Mouse (Mus musculus): ENCODE measurements around the gene D10Wsu102e. TPM values are rescaled to one million over a fixed set of nuclear protein-coding genes. Genes with fewer than 3 reads are reported as not detected.

The D10Wsu102e gene
- 1 to 10 TPM; 1.0 to 1.2 TPM for polyA plus RNA-seq (2017; shearing (Covaris generic))

DNA sequence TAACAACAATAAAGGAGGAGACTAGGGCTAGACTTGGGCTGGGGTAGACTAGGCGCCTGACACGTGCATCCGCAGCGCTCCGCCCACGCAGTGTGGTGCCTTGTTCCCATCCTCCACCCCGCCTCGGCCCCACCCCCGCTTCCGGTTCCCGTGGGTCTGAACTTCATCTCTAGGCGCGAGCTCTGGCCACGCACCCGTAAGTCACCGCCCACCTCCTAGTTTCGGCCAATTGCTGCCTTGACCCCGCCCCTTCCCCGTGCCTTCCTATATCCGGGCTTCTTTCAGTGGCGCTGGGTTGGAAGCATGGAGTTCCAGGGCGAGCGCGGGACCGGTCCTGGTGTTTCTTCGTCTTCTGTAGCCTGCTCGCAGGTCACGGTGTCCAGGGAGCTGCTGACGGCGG, at the start of gene D10Wsu102e:
Gene D10Wsu102e (plus strand): TSS at position 266 of the 400 bp plus-strand sequence.
- peak; percentile 95 for ATAC-seq

DNA sequence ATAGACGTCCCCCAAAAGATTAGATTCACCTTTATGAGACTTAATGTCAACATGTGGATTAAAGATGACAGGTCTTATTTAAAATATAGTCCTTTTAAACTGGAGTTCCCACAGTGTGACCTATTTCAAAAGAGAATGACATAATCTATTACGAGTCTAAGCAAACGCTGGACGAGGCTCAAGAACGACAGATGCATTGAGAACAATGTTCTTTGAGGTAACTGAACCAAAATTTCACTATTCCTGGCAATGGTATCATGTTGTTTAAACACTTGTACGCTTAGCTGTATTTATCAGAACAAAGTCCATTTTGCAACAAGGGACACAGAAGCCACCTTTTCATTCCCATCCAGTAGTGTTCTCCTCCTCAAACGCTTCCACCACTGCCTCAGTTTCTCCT, 49.7 kb upstream of the D10Wsu102e start:
- no peak for ATAC-seq

DNA sequence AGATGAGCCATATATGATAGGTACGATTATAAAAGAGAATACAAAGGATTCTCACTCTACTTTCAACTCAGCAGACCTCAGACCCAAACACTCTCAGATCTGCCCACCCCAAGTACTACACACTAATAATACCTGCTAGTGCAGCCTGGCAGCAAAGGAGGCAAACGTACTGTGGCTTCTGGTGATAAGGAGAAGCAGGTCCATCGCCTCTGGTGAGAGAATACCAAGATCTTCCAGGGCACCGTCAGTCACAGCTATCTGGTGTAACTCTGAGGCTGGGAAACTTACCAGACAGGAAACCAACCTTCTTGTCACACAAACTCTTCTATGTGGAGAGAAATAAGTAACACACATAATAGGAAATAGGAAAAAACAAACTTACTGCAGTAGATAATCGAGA, 47.0 kb upstream of the D10Wsu102e start:
- no peak for ATAC-seq

DNA sequence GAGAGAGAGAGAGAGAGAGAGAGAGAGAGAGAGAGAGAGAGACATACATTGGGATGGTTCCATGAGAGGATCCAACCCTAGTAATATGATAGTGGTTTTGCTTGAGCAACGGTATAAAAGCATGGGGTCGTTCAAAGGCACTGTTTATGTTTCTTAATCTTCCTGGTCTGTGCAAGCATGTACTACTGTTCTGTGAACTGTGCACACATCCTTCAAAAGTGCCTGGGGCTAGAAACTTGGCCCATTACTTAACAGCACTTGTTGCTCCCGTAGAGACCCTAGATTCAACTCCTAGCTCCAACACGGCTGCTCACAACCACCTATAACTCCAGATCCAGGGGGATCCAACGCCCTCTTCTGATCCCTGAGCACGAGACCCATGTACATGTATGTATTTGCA, 39.6 kb upstream of the D10Wsu102e start:
- no peak for ATAC-seq

DNA sequence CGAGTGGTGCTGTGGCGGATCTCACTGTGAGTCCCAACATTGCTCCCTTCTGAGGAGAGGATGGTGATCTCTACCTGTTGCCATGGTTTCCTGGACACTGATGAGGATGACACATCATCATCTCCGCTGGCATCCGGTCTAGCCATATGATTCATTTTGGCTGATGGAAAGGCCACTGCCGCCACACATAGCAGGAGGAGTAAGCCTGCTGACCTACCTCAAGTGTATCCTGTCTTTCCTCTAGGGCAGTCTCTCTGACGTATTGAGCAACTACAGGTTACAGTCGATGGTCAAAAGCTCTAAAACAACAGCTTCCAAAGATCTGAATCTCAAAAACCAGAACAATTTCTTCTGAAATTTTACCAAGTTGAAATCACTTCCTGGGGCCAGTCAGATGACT, 39.2 kb upstream of the D10Wsu102e start:
- ATAC-seq: no peak

DNA sequence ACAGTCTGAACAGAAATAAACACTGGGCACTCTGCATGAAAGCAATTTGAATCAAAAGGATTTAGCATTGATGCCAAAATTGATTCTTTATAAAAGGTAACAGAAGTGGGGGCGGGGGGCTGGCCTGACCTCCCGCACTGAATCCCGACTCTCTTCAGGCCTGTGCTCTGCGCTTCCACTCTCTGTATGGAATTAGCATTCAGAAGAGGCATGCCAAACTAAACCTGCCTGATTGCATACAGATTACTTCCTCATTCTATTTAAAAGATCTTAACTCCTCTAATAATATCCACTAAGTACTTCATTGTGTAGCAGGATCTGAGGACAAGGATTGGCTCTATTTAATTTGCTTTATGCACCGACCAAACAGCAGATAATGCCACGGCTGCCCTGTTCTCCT, 38.5 kb upstream of the D10Wsu102e start:
- no peak for ATAC-seq

DNA sequence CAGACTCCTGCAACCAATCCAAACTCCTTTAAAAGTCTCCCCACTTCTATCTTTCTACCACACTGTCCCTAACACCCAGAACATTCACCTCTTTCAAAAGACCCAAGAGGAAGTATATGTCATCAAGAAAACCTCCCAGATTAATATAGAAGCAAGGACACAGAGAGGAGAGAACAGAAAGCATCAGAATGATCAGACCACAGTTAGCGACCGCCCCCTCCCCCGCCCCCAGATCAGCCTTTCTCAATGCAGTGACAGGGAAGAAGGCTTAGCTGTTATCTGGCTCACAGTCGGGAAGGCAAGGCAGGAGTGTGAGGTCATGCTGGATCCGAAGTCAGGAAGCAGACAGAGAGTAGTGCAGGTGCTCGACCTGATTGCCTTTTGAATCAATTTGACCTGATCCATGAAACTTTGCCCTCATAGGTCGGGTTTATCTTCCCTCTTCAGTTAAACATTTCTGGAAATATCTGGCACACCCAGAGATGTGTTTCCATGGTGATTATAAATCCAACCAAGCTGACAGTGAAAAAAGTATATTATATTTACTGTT, 37.4 kb upstream of the D10Wsu102e start:
- ATAC-seq: no peak

DNA sequence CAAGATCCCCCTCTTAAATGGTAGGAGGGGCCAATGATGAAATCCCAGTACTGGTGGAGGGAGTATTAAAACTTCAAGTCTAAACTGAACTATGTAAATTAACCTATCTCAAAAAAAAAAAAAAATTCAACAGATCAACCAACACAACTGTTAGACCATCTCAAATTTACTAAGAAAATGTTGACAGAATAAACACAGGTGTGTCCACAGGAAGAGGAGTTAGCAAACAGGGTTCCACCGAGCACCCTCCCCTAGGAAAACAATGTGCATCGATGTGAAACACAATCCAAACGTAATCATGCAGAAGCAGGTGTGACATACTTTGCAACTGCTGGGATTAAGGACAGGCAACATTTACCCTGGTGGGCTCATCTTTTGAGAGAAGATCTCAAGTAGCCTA, 35.1 kb upstream of the D10Wsu102e start:
- ATAC-seq: no peak

DNA sequence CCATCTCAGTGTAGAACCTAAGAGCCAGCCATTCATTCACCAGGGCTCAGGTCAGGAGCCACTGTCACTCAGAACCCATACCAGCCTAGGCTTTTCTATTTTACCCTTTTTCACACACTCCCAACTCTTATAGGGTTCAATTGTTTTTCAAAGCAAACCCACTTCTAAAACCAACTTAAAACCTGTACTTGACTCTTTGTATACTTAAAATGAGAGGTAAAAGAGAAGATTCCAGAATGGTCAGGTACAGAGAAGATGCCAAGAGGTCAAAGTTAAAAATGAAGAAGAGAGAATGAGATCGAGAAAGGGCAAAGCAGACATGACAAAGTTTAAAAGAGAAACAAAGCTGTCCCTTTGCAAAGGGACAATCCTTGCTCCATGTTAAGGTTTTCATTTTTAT, 34.1 kb upstream of the D10Wsu102e start:
- ATAC-seq: no peak

DNA sequence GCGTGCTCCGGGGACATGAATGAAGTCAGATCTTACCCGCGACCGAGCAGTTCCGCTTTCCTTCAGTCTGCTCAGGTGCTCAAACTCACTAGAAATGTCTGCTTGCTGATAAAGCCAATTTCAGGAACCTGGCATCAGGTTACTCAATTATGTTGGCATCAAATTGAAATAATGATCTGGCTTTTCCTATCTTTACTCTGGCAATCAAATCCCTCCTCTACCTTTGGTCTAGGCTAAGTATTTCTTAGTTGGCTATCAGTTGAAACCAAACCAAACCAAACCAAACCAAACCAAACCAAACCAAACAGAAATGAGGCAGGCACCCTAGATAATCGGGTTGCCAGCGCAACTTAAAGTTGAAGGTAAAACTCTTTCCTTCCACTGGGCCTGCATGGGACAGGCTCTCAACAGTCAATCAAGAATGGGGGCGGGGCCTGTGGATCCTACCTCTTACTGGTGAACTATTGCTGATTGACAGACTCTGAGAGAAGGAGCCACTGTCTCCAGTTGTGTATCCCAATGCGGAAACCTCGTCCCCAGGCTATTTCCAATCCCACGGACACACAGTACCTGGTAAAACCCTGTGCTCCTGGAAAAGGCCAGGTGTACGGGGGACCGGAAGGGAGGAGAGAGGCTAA, 33.3 kb upstream of the D10Wsu102e start:
- ATAC-seq: no peak

DNA sequence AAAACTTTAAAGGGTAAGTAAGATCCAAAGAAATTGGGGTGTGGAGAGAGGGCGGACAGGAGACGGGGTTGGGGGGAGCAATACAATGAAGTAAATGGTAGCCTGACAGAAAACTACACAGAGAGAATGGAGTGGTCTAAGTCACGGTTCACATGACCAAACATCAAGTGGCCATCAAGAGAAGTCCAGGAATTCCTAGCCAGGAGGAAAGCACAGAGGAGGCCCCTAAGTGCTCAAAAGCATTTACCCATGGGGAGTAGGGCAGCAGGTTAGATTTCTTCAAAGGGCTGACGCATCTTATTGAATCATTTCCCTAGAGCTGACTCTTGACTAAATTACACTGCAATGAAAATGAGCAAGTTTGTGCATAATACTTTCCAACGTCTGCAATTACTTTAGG, 31.2 kb upstream of the D10Wsu102e start:
- ATAC-seq: no peak

DNA sequence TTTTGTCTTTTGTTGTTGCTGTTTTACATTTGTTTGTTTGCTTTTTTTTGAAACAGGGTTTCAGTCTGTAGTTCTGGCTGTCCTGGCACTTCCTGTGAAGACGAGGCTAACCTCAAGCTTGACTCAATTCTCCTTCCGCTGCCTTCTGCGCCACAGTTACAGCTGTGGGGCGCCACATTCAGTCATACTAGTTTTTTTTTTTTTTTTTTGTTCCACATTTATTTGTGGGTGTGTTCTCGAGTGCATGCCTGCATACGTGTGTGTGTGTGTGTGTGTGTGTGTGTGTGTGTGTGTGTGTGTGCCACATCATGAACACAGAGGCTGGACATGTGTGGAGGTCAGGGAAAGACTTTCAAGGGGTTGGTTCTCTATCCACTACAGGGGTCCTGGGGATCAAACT, 29.7 kb upstream of the D10Wsu102e start:
- ATAC-seq: peak; percentile 98

DNA sequence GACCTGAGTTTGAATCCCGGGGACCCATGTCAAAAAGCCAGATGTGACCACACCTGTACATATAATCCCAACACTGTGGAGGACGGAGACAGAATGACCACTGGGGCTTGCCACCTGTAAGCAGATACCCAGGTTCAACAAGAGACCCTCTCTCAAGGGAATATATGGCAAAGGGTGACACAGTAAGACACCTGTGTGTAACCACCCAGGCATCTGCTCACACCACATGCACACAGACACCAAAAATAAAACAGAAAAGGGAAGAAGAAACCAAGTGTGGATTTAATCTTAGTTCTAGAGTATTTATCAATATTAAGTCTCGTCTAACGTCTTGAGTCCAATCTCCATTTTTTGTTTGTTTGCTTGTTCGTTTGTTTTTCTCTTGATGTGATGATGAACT, 28.2 kb upstream of the D10Wsu102e start:
- no peak for ATAC-seq

DNA sequence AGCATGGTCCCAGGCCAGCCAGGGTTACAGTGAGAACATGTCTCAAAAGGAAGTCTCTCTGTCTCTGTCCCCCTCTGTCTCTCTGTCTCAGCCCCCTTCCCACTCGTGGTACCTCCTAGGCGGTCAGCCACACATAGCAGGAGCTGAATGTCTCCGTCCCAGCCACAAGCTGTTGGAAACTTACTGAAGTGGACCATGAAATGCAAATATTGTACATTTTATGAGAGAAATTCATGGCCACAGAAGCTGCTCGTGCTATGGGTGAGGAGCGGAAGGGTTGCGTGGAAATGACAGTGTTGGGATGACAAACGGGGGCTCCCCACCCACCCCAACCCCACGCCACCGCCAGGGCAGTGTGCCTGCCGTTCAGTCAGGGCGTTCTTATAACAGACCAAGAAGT, 27.4 kb upstream of the D10Wsu102e start:
- no peak for ATAC-seq

DNA sequence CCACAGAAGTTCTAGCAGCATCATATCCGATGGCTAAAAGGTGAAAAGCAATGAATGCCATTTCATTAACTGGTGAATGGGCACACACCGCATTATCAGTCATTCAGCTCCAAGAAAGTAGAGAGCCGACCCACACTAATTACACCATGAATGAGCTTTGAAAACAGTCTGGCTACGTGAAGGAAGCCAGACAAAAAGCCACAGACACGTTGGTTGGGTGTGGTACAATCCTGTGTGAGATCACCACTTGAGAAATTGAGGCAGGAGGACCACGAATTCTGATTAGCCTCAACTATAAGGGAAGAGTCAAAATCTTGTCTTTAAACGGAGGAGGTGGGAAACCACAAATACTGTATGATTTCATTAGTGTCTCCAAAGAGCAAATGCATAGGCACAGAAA, 23.7 kb upstream of the D10Wsu102e start:
- no peak for ATAC-seq

DNA sequence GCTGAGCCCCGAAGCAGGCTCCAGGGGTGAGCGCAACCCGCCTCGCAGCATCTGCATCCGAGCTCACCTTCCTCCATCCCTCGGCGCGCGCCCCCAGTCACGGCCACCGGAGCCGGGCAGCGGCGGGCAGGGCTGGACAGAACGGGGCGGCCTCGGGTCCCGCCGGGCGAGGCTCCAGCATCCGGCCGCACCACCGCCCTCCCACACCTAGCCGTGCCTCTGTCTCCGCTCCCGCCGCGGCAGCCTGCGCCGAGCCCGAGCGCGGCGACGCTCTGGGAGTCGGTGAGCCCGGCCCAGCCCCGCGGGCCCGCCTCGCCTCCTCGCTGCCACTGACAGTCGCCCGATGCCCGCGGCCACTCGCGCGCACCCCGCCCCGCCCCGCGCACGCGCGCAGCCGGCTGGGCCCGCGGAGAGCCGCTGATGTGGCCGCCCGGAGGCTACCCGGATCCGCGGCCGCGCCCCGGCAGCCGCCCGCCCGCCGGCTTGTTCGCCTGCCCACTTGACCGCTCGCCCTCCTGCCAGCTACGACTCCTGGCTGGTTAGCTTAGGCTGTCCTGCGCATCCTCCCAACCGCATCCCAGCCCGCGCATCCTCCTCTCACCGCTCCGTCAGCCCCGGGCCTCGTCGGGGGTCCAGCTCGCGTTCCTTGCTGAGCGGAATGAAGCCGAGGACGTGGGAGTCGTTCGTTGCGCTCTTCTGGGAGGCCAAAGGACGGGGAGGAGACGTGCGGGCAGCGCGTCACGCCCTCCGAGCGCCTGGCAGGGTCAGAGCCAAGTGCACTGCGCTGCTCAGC, 22.7 kb upstream of the D10Wsu102e start, which contains the start of gene Slc41a2:
Gene Slc41a2 (minus strand): TSS at position 724 of the 793 bp plus-strand sequence.
- peak; percentile 46 for ATAC-seq

DNA sequence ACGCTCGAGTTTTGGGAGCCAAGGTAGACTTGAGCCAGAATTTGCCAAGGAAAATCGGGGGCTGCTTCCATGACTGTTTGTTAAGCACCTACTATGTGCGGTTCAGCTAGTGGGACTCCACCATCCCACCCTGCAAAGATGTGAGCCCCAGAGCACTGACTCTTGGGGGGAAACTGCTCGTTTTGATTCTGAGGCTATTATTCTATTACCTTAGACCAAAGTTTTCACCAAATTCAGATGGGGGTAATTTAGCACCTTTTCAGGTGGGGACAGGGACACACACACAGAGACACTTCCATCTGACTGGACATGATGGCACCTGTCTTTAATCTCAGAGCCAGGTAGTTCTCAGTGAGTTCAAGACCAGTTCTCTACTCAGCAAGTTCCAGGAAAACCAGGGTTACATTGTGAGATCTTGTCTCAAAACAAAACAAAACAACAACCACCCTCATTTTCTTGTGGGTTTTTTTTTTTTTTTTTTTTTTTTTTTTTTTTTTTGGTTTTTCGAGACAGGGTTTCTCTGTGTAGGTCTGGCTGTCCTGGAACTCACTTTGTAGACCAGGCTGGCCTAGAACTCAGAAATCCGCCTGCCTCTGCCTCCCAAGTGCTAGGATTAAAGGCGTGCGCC, 21.9 kb upstream of the D10Wsu102e start:
- ATAC-seq: peak; percentile 15

DNA sequence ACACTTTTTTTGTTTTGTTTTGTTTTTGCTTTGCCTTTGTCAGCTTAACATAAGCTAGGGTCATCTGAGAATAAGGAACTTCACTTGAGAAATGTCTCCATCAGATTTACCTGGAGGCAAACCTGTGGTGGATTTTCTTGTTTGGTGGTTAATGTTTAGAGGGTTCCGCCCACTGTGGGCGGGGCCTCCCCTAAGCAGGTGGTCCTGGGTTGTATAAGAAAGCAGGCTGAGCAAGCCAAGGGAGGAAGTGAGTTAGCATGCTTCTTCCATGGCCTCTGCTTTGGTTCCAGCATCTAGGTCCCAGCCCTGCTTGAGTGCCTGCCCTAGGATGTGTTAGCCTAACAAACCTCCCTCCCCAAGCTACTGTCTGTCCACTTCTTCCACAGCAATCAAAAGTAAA, 18.8 kb upstream of the D10Wsu102e start:
- no peak for ATAC-seq

DNA sequence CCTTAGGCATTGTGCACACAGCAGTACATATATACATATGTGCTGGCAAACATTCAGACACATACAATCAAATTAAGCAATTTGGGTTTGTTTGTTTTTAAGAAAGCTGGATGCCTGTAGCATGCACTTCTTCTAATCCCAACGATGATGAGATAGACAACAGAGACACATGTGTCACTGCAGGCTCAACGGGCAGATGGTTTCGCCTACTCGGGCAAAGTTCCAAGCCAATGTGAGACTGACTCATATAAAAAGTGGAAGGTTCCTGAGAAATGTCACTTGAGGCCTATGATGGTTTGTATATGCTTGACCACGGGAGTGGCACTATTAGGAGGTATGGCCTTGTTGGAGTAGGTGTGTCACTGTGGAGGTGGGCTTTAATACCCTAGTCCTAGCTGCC, 16.9 kb upstream of the D10Wsu102e start:
- no peak for ATAC-seq

DNA sequence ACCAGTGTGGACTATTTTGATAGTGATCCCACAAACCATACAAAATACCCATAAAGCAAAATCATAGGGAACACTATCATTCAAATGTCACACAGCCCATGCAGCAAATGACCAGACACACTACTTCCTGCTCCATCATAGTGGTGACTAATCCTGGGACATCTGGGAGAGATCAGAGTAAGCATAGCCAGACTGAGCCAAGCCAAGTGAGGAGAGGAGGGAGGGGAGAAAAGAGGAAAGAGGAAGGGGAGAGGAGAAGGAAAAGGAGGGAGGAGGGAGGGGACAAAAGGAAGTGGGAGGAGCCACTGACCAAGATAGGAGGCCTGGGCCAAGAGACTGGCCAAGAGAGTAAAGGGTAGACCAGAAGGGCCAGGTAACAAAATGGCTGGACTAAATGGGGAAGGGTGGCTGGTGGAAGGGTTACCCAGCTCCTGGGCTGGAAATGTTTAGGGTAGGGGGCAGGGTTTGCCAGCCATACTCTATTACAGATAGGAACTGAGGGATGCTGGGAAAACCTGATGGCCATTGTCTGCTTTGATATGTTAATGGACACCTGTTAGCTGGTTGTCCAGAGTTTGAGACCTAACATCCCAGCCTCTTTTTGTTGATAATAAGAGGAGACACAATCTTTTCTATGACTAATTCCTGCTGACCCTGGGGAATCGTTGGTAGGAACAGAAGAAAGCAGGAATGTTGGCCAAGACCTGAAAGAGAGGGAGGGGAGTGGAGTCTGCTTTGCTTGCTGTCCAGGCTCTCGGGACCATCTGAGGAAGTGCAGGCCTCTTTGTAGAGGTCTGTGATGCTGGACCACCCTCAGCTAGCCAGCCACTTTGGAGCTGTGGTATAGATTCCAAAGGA, 16.0 kb upstream of the D10Wsu102e start:
- no peak for ATAC-seq

DNA sequence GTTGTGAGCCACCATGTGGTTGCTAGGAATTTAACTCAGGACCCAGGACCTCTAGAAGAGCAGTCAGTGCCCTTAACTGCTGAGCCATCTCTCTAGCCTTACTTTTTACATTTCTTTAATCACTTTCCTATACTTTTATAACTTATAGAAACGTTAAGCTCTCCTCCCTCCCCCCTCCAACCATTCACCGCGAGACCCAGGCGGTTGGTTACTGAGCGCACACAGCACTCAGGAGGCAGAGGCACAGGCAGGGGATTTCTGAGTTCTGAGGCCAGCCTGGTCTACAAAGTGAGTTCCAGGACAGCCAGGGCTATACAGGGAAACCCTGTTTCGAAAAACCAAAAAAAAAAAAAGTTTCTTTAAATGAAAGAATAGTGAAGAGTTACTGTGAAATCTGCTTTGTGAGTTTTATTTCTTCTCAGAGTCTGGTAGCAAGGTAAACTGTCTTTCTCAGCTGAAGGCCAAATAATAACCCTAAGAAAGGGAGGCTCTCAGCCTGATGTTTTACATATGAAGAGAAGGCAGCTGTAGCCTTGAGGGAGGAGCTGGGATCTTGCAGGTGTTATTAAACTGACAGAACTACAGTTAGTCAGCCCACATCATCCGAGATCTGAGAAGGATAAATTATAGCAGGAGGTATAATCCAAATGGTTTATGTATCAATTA, 14.2 kb upstream of the D10Wsu102e start:
- ATAC-seq: no peak

DNA sequence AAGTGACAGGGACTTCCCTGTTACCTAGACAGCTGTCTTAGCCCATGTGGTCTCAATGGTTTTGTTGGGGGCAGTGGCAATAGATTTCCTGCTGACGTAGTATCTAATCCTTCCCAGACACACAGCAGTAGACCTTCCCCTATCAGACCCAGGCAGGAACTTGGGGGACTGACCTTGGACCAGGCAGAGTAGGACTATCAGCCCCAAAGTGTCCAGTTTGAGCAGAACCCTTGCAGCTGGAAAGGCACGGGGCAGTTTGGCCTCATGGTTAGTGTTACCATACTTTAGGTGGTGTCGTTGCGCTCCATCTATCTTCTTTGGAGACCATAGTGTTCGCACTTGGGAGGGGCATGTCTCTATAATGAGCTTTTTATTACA, 13.7 kb upstream of the D10Wsu102e start:
- ATAC-seq: no peak
